Mouse (Mus musculus) heart, postnatal 25 days (tissue): ENCODE data around the gene Tmem175. TPM values are rescaled to one million over a fixed set of nuclear protein-coding genes. Genes with fewer than 3 reads are reported as not detected.

Experiments used
- DNase-seq: peaks from one replicate; pipeline ENCODE4 v3.0.0; 2022; ENCODE audit warnings: low spot score
- intact Hi-C: fragments of 180-260 bp; cut with DNase I; formaldehyde crosslinking; loops from one replicate; pipeline ENCODE4 v1.15.1; 2025
- total RNA-seq, 2 experiments: library from RNA; stranded (reverse); gene quantifications; 2 replicates each; pipeline ENCODE4 v1.2.3; 2021

Tmem175 gene
- total RNA-seq, 2 experiments from 2014 or later, result 8.1 to 9.6 TPM

GRCm38 (mm10) chr5:108671757-108672156, 42.2 kb downstream of the Tmem175 start:
- intact Hi-C loops, result loop anchor here (2.0 kb wide), 1 partner anchor 55 kb away; no protein-coding TSS in a partner anchor
- no peak for DNase-seq

GRCm38 (mm10) chr5:108674624-108675023, 45.1 kb downstream of the Tmem175 start:
- DNase-seq, result no peak
- intact Hi-C loops, result no loop called here

GRCm38 (mm10) chr5:108675251-108675816, 45.8 kb downstream of the Tmem175 start, which contains the start of gene Slc26a1:
Gene Slc26a1, minus strand, starts transcription at chr5:108675569.
- DNase-seq, result no peak
- intact Hi-C loops, result no loop called here

- intact Hi-C loops, result no loop called here
- DNase-seq, result no peak
These were observed 47.4 kb downstream of the Tmem175 start for GRCm38 (mm10) chr5:108676772-108677498.

- DNase-seq, result peak; percentile 20
- intact Hi-C loops, result no loop called here
These were observed 48.2 kb downstream of the Tmem175 start for GRCm38 (mm10) chr5:108677605-108678295.

- DNase-seq, result no peak
- intact Hi-C loops, result no loop called here
These were observed 48.8 kb downstream of the Tmem175 start for GRCm38 (mm10) chr5:108678296-108678854.

GRCm38 (mm10) chr5:108679909-108680308, 50.3 kb downstream of the Tmem175 start:
- DNase-seq, result no peak
- intact Hi-C loops, result no loop called here

GRCm38 (mm10) chr5:108680871-108681270, 51.3 kb downstream of the Tmem175 start:
- intact Hi-C loops, result no loop called here
- no peak for DNase-seq

GRCm38 (mm10) chr5:108689091-108689490, 59.5 kb downstream of the Tmem175 start:
- intact Hi-C loops, result no loop called here
- no peak for DNase-seq

- intact Hi-C loops, result no loop called here
- no peak for DNase-seq
These were observed 61.6 kb downstream of the Tmem175 start for GRCm38 (mm10) chr5:108691152-108691551.

- peak; percentile 20 for DNase-seq
- intact Hi-C loops, result loop anchor here (2.0 kb wide), 1 partner anchor 23 kb away; the partner anchor contains the start of gene Dgkq
These were observed 62.7 kb downstream of the Tmem175 start, which contains the start of gene Fgfrl1 for GRCm38 (mm10) chr5:108692271-108692670. Gene Fgfrl1, plus strand, starts transcription at chr5:108692382.

- intact Hi-C loops, result loop anchor here (2.0 kb wide), 1 partner anchor 25 kb away; the partner anchor contains the start of gene Dgkq
- DNase-seq, result peak; percentile 74
These were observed 64.3 kb downstream of the Tmem175 start for GRCm38 (mm10) chr5:108693872-108694288.

- intact Hi-C loops, result no loop called here
- no peak for DNase-seq
These were observed 65.0 kb downstream of the Tmem175 start for GRCm38 (mm10) chr5:108694352-108695261.

- intact Hi-C loops, result no loop called here
- DNase-seq, result no peak
These were observed 66.3 kb downstream of the Tmem175 start for GRCm38 (mm10) chr5:108695861-108696260.

GRCm38 (mm10) chr5:108696542-108696941, 67.0 kb downstream of the Tmem175 start:
- no peak for DNase-seq

GRCm38 (mm10) chr5:108697341-108697753, 67.8 kb downstream of the Tmem175 start:
- intact Hi-C loops, result no loop called here
- DNase-seq, result no peak

More at GRCm38 (mm10) chr5:108696542-108696941, 67.0 kb downstream of the Tmem175 start:
- intact Hi-C loops, result no loop called here
